Mouse (Mus musculus) left cerebral cortex, adult 2 months (tissue): ENCODE measurements around the gene Ptpre. TPM values are rescaled to one million over a fixed set of nuclear protein-coding genes. Genes with fewer than 3 reads are reported as not detected.
"Not testable (repeated sequence)": the region's sequence is repeated elsewhere in the genome, so short reads cannot be mapped to it uniquely, and the experiment has no call there.

Source experiments
- DNase-seq, 2 experiments: peaks; one replicate each; pipeline ENCODE4 v3.0.0; 2021 to 2022; ENCODE audit warnings: low spot score in 2 of 2, mixed read lengths in 1 of 2; ENCODE audit errors: extremely low spot score in 1 of 2
- H3K27ac ChIP-seq: fragments of 200-600 bp; 2 replicates; pipeline ENCODE4 v1.8.1; 2022
- H3K4me3 ChIP-seq: fragments of 200-600 bp; 2 replicates; pipeline ENCODE4 v1.8.1; 2022
- CTCF ChIP-seq: fragments of 200-600 bp; IDR thresholded peaks from 2 replicates; pipeline ENCODE4 v1.8.1; 2022; ENCODE audit warnings: antibody characterized with exemption, mild to moderate bottlenecking, moderate library complexity
- intact Hi-C: fragments of 180-260 bp; cut with DNase I; formaldehyde crosslinking; loops from one replicate; pipeline ENCODE4 v1.15.1; 2025
- long read RNA-seq, 2 experiments: library from polyadenylated mRNA; stranded (forward); transcript quantifications; one replicate each; pipeline ENCODE4 v2.0.0; 2021; ENCODE audit warnings: borderline mapping rate in 2 of 2
- total RNA-seq, 2 experiments: library from RNA; stranded (reverse); gene quantifications; 2 replicates each; pipeline ENCODE4 v1.2.3; 2021

Gene Ptpre
- total RNA-seq = 10 to 100 TPM; 23.5 to 28.0 TPM
- long read RNA-seq, experiment 1, full-length matches to known transcripts = 21 of 35 reads
- long read RNA-seq, experiment 1, partial matches to known transcripts = 6 of 35 reads
- long read RNA-seq, experiment 1, other reads (novel, unspliced or antisense) = 8 of 35 reads
- long read RNA-seq, experiment 2, full-length matches to known transcripts = 25 of 42 reads
- long read RNA-seq, experiment 2, partial matches to known transcripts = 4 of 42 reads
- long read RNA-seq, experiment 2, other reads (novel, unspliced or antisense) = 13 of 42 reads

DNA sequence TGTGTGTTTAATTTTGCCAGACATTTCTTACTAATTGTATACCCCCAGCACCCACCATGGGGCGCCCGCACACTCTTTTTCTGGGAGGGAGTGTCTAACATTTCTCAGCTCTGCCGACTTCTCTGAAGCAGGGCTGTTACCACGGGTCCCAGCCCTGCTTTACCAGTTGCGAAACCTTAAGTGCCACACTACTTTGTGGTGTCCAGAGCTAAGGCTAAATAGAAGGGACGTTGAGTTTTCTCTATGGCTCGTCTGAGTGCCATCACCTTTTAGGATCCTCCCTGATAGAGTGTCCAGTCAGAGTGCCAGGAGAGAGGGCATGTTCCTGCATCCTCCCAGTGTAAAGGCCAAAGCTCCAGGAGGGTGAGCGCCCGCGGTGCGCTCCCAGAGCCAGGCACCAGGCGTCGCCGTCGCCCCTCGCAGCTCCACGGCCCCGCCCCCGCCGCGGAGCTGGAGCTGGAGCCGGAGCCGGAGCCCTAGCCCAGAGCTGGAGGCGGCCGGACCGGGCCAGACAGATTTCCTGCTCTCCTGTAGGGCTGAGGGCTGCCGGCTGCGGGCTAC lies at the start of gene Ptpre:
TSS of gene Ptpre (plus strand) at position 141 of the 561 bp plus-strand sequence.
- DNase-seq = peak; percentile 89 to 93
- TF ChIP-seq CTCF = peak; percentile 85
- Histone ChIP-seq H3K4me3 (peak within 1 kb of the TSS; percentile 65), H3K27ac (peak within 1 kb of the TSS; percentile 89)
- intact Hi-C loops = loop anchor here (1.0 to 5.0 kb wide), 4 partner anchors 43 to 200 kb away; no protein-coding TSS in a partner anchor

DNA sequence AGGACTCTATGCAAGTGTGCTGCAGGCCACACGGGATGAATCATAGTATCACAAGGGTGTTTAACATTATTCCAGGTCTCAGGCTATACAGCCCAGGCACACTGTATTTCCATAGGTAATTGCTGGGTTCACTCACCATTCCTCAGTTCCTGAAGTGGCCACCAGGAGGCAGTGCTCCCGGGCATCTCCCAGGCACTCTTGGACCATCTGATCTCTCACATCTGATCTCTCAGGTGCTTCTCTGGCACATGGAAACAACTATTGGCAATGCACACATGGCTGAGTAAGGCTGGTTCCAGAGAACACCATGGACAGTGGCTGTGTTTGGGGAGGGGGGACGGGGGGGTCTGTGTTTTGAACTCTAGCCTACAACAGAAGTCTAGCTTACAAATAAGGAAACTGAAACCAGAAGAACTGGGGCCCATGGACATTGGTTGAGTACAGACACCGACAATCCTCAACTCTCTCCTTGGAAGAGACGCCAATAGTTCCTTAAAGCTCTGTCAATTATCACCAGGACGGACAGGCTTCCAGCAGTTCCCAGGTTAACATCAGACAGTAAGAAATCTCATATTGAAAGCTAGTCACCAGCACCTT lies 49.0 kb upstream of the Ptpre start:
- intact Hi-C loops = loop anchor here (5.0 to 10.0 kb wide), 3 partner anchors 1631 to 1784 kb away; partner anchors contain the start of gene Bccip
- no peak overlapping the region for H3K27ac ChIP-seq
- H3K4me3 ChIP-seq = no peak overlapping the region
- TF ChIP-seq CTCF = peak; percentile 64
- no peak for DNase-seq

DNA sequence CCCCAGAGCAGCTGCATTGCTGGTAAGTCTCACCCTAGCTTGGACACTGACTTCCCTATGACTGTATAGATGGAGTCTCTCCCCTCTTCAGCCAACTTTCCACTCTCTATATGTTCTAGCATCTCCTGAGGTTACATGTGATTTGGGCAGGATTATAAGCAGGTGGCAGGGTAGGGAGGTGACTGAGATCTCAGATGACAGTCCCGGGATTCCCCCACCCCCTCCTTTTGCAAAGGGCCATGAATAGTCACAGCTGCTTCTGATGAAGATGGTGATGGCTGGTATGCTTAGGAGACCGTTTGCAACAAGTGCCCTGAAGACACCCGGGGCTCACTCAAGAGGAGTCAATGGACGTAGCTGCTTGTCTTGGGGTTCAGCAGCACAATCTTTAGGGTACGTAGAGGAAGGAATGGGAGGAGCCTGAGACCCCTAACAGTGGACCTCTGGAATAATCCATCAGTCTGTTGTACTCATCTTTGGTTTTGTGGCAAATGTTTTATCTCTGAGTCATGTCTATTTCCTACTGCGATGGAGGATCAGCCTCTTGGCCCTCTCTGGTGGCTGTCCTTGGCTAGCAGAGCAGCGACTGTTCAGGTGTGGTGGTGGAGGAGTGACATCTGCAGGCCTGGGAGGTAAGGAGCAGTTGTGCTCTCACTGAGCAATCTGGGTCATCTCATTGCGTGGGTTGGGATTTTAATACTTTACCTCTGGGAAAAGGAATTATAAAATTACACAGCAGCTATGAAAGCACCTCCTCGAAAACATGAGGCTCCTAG lies 47.4 kb upstream of the Ptpre start:
- no peak overlapping the region for H3K4me3 ChIP-seq
- no peak for DNase-seq
- TF ChIP-seq CTCF = no peak
- H3K27ac ChIP-seq = no peak overlapping the region
- intact Hi-C loops = loop anchor here (5.0 to 10.0 kb wide), 3 partner anchors 1633 to 1785 kb away; partner anchors contain the start of gene Bccip

GRCm38 (mm10) chr7:135490500-135490886 lies 46.8 kb upstream of the Ptpre start:
- no peak overlapping the region for H3K27ac ChIP-seq
- no peak for TF ChIP-seq CTCF
- DNase-seq = no peak
- intact Hi-C loops = no loop called here
- H3K4me3 ChIP-seq = no peak overlapping the region

GRCm38 (mm10) chr7:135495303-135495702 lies 42.0 kb upstream of the Ptpre start:
- H3K4me3 ChIP-seq = no peak overlapping the region
- H3K27ac ChIP-seq = no peak overlapping the region
- intact Hi-C loops = loop anchor here (2.0 to 5.0 kb wide), 4 partner anchors 41 to 242 kb away; partner anchors contain the start of gene Ptpre
- peak in 1 of 2 experiments; percentile 29 for DNase-seq
- peak; percentile 68 for TF ChIP-seq CTCF

DNA sequence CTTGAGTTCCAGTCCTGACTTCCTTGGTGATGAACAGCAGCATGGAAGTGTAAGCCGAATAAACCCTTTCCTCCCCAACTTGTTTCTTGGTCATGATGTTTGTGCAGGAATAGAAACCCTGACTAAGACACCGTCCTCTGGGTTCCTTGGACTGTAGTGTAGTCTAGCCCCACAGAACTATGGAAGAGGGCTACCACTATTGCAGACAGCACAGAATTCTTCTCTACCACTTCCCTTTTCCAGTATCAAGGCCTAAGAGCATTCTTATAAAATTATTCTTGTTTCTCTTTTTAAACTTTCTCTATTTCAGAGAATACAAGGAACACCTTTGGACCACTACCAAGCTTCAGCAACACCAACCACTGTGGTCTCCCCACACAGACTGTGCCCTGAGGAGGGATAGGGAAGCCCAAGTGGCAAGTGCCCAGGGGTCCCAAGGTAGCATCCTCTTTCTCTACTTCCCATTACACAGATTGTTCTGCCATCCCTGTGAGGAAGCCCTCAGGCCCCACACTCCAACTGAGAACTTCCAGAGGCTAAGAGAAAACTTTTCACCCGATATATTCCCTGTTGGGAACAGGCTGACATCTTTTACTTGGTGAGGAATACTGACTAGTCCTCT lies 38.6 kb upstream of the Ptpre start:
- DNase-seq = no peak
- H3K4me3 ChIP-seq = no peak overlapping the region
- no peak overlapping the region for H3K27ac ChIP-seq
- TF ChIP-seq CTCF = no peak
- intact Hi-C loops = loop anchor here (5.0 kb wide), 2 partner anchors 134 to 239 kb away; no protein-coding TSS in a partner anchor

DNA sequence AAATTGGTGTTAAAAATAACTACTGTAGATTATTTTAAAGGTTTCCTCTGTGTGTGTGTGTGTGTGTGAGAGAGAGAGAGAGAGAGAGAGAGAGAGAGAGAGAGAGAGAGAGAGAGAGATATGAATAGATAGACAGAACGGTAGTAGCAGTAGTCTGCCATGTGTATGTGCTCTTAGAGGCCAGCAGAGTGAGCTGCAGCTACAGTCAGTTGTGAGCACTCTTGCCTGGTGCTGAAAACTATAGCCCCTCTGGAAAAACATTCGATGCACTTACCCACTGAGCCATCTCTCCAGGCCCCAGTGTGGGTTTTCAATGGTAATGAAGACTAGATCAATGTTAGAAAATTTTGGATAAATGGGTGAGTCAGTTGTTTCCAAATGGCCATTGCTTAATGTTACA lies 37.9 kb upstream of the Ptpre start:
- no peak for DNase-seq
- H3K4me3 ChIP-seq = no peak overlapping the region
- intact Hi-C loops = loop anchor here (5.0 kb wide), 2 partner anchors 133 to 238 kb away; no protein-coding TSS in a partner anchor
- peak; percentile 18 for TF ChIP-seq CTCF
- no peak overlapping the region for H3K27ac ChIP-seq

GRCm38 (mm10) chr7:135506506-135506905 lies 30.8 kb upstream of the Ptpre start:
- DNase-seq, H3K4me3 ChIP-seq, H3K27ac ChIP-seq, intact Hi-C loops: not testable (repeated sequence)

GRCm38 (mm10) chr7:135508602-135509001 lies 28.7 kb upstream of the Ptpre start:
- no peak for TF ChIP-seq CTCF
- no peak overlapping the region for H3K27ac ChIP-seq
- intact Hi-C loops = no loop called here
- H3K4me3 ChIP-seq = no peak overlapping the region
- DNase-seq = no peak

DNA sequence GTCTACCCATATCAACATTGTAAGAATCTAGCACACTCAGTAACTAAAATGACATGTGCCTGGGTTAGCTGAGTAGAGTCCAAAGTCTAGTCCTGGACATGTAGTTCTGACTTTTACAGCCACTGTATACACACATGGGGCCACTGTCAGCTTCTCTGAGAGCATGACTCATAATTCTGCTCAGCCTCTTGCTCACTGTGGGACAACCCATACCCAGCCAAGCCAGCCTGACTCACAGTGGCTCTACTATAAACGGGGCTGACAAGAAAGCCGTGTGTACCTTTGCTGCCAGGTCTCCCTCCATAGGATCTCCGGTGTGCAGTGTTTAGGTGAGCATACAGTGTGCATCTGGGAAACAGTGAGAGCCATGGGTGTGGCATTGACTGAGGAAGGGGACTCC lies 28.0 kb upstream of the Ptpre start:
- intact Hi-C loops = no loop called here

GRCm38 (mm10) chr7:135510431-135510830 lies 26.9 kb upstream of the Ptpre start:
- H3K4me3 ChIP-seq = no peak overlapping the region
- no peak overlapping the region for H3K27ac ChIP-seq
- intact Hi-C loops = no loop called here
- no peak for DNase-seq
- no peak for TF ChIP-seq CTCF

More for the DNA sequence above, 28.0 kb upstream of the Ptpre start:
- TF ChIP-seq CTCF = no peak
- Histone ChIP-seq H3K27ac (no peak overlapping the region), H3K4me3 (no peak overlapping the region)
- DNase-seq = no peak
